Comparison of ENCODE assay signal across 8 mouse cellular contexts in genomic region chr8:94917352-94917751, GRCm38 (mm10). TPM values are rescaled to one million over a fixed set of nuclear protein-coding genes. Genes with fewer than 3 reads are reported as not detected.
DNase-seq lines count a peak whose midpoint lies in the region; ATAC-seq and TF ChIP-seq lines count a peak whose summit lies in the region.

No protein-coding gene starts in this region.

- peak in 1 of 2 experiments; percentile 72; a peak in 2 of 4 replicates for TF ChIP-seq CTCF in CH12.LX (conservative IDR thresholded peaks at IDR 0.05 in 1 of 2, IDR thresholded peaks at IDR 0.05 in 1 of 2; ENCODE audit: low read depth in 2 of 2, low read length in 2 of 2)
- peak; percentile 71 for TF ChIP-seq CTCF in liver, postnatal 0 days (IDR thresholded peaks at IDR 0.05; ENCODE audit: low read depth)

- peaks cover 12 to 35% of the 10 kb centered on the region in 2 experiments for H3K4me1 ChIP-seq in CH12.LX (ENCODE audit: control insufficient read depth in 1 of 2, insufficient read depth in 2 of 2)
- peaks cover 12% of the 10 kb centered on the region; the same call in 1 of the 2 replicates for H3K4me1 ChIP-seq in forebrain, embryonic 11.5 days (replicated peaks; ENCODE audit: control insufficient read depth, insufficient read depth, low read length)
- H3K4me1 ChIP-seq in heart, embryonic 16.5 days (ENCODE audit: control insufficient read depth, insufficient read depth, low read length): peaks cover 52% of the 10 kb centered on the region
- H3K4me1 ChIP-seq in liver, postnatal 0 days (ENCODE audit: insufficient read depth): peaks cover 21% of the 10 kb centered on the region
- H3K4me1 ChIP-seq in neural tube, embryonic 14.5 days (ENCODE audit: control insufficient read depth, insufficient read depth, low read length): peaks cover 25% of the 10 kb centered on the region

- H3K9me3 ChIP-seq in CH12.LX (replicated peaks; ENCODE audit: low read length): peaks cover 7% of the 10 kb centered on the region
- H3K9me3 ChIP-seq in forebrain, embryonic 11.5 days (ENCODE audit: control insufficient read depth, low read length): no peaks in the 10 kb centered on the region
- no peaks in the 10 kb centered on the region for H3K9me3 ChIP-seq in heart, embryonic 16.5 days (replicated peaks; ENCODE audit: control insufficient read depth, low read length)
- H3K9me3 ChIP-seq in liver, postnatal 0 days (ENCODE audit: low read length): no peaks in the 10 kb centered on the region
- no peaks in the 10 kb centered on the region for H3K9me3 ChIP-seq in neural tube, embryonic 14.5 days (ENCODE audit: control insufficient read depth, low read length)

- H3K27me3 ChIP-seq in CH12.LX (replicated peaks): peaks cover 1% of the 10 kb centered on the region
- H3K27me3 ChIP-seq in forebrain, embryonic 11.5 days (ENCODE audit: control insufficient read depth, insufficient read depth, low read length): peaks cover 20% of the 10 kb centered on the region
- no peaks in the 10 kb centered on the region for H3K27me3 ChIP-seq in heart, embryonic 16.5 days (ENCODE audit: control insufficient read depth, insufficient read depth, low read length)
- H3K27me3 ChIP-seq in liver, postnatal 0 days (ENCODE audit: insufficient read depth, low read length): peaks cover 30% of the 10 kb centered on the region
- peaks cover 4% of the 10 kb centered on the region; the same call in 1 of the 2 replicates for H3K27me3 ChIP-seq in neural tube, embryonic 14.5 days (ENCODE audit: control insufficient read depth, insufficient read depth, low read length)

- ATAC-seq in forebrain, embryonic 11.5 days (replicated peaks; ENCODE audit: low FRiP score): peak; percentile 97
- ATAC-seq in heart, embryonic 16.5 days (replicated peaks; ENCODE audit: extremely low read depth, insufficient read depth, low FRiP score): peak; percentile 96
- ATAC-seq in liver, postnatal 0 days: peak; percentile 89
- peak; percentile 92 for ATAC-seq in neural tube, embryonic 14.5 days (ENCODE audit: low read depth)

- no peak; the same call in 1 of the 2 replicates for TF ChIP-seq RAD21 in CH12.LX (IDR thresholded peaks at IDR 0.05; ENCODE audit: low read depth, low read length)

- peak overlapping the region; percentile 53 for H3K4me2 ChIP-seq in CH12.LX (ENCODE audit: insufficient read depth, low read depth, poor library complexity, severe bottlenecking)
- H3K4me2 ChIP-seq in forebrain, embryonic 11.5 days (ENCODE audit: low read depth, low read length, severe bottlenecking): peak overlapping the region; percentile 94
- peak overlapping the region; percentile 89 for H3K4me2 ChIP-seq in heart, embryonic 16.5 days (ENCODE audit: low read depth, low read length)
- H3K4me2 ChIP-seq in liver, postnatal 0 days (ENCODE audit: low read depth, low read length): peak overlapping the region; percentile 94
- H3K4me2 ChIP-seq in neural tube, embryonic 14.5 days (ENCODE audit: low read depth, low read length): peak overlapping the region; percentile 62

- no peak; the same call in none of the 2 replicates for TF ChIP-seq POLR2A in CH12.LX (IDR thresholded peaks at IDR 0.05; ENCODE audit: low read depth, low read length)

- no peaks in the 10 kb centered on the region for H3K79me2 ChIP-seq in CH12.LX (replicated peaks; ENCODE audit: control insufficient read depth, extremely low read depth, insufficient read depth, poor library complexity, severe bottlenecking)

- peak; percentile 82 for DNase-seq in CH12.LX (ENCODE audit: extremely low read depth)
- DNase-seq in brain, embryonic 18.5 days (ENCODE audit: low read depth, low spot score): peak; percentile 55
- DNase-seq in forebrain, embryonic 11.5 days (ENCODE audit: low spot score): peak; percentile 99
- DNase-seq in kidney, postnatal 25 days: peak; percentile 97 to 98
- DNase-seq in liver, postnatal 0 days: peak; percentile 89
- DNase-seq in testis, postnatal 10 days (ENCODE audit: low spot score): peak; percentile 96

- TF ChIP-seq EP300 in CH12.LX (IDR thresholded peaks at IDR 0.05; ENCODE audit: low read length): no peak
- TF ChIP-seq EP300 in liver, postnatal 0 days (IDR thresholded peaks at IDR 0.05; ENCODE audit: low read depth): no peak

- peak overlapping the region; percentile 59 to 70 (median 62) for H3K4me3 ChIP-seq in CH12.LX (replicated peaks in 1 of 3; ENCODE audit: low read depth in 2 of 3, low read length in 2 of 3, poor library complexity in 1 of 3)
- H3K4me3 ChIP-seq in forebrain, embryonic 11.5 days (ENCODE audit: low read depth, low read length): peak overlapping the region; percentile 71
- peak overlapping the region; percentile 90 for H3K4me3 ChIP-seq in heart, embryonic 16.5 days (ENCODE audit: low read length)
- peak overlapping the region; percentile 64 for H3K4me3 ChIP-seq in liver, postnatal 0 days (ENCODE audit: low read depth, low read length)
- H3K4me3 ChIP-seq in neural tube, embryonic 14.5 days (ENCODE audit: low read depth, low read length): peak overlapping the region; percentile 44

- H3K9ac ChIP-seq in CH12.LX (ENCODE audit: insufficient read depth, low read depth): peak overlapping the region; percentile 70
- H3K9ac ChIP-seq in forebrain, embryonic 11.5 days (ENCODE audit: low read length): peak overlapping the region; percentile 86
- peak overlapping the region; percentile 97 for H3K9ac ChIP-seq in heart, embryonic 16.5 days (ENCODE audit: low read length)
- H3K9ac ChIP-seq in liver, postnatal 0 days (replicated peaks): peak overlapping the region; percentile 63
- H3K9ac ChIP-seq in neural tube, embryonic 14.5 days (replicated peaks; ENCODE audit: low read depth, low read length): 0 out of 2 replicates have a peak overlapping the region, but pooled peaks have one; percentile 52

- in situ Hi-C loops in CH12.LX (cut with MboI; ENCODE audit: low pct_ligation_motif_present, low pct_unique_long_range_greater_than_20kb, low sequenced_read_pairs): no loop called here

- H3K27ac ChIP-seq in CH12.LX (ENCODE audit: insufficient read depth, low read depth): no peak overlapping the region
- peak overlapping the region; percentile 25; the same call in 1 of the 2 replicates for H3K27ac ChIP-seq in forebrain, embryonic 11.5 days (ENCODE audit: low read depth, low read length)
- H3K27ac ChIP-seq in heart, embryonic 16.5 days (ENCODE audit: low read length): peak overlapping the region; percentile 91
- H3K27ac ChIP-seq in liver, postnatal 0 days (ENCODE audit: low read depth): peak overlapping the region; percentile 62
- no peak overlapping the region for H3K27ac ChIP-seq in neural tube, embryonic 14.5 days (ENCODE audit: low read depth, low read length)

- H3K36me3 ChIP-seq in CH12.LX (replicated peaks in 1 of 2; ENCODE audit: control insufficient read depth in 1 of 2, insufficient read depth in 1 of 2, low read length in 1 of 2): peaks cover 10 to 12% of the 10 kb centered on the region in 2 experiments
- no peaks in the 10 kb centered on the region for H3K36me3 ChIP-seq in forebrain, embryonic 11.5 days (ENCODE audit: control insufficient read depth, insufficient read depth, low read length)
- no peaks in the 10 kb centered on the region for H3K36me3 ChIP-seq in heart, embryonic 16.5 days (ENCODE audit: control insufficient read depth, insufficient read depth)
- H3K36me3 ChIP-seq in liver, postnatal 0 days (replicated peaks; ENCODE audit: insufficient read depth, low read length): no peaks in the 10 kb centered on the region
- no peaks in the 10 kb centered on the region for H3K36me3 ChIP-seq in neural tube, embryonic 14.5 days (ENCODE audit: control insufficient read depth, insufficient read depth, low read length)

- WGBS in forebrain, embryonic 11.5 days: under 1% methylated on average over 27 of the region's 27 CpGs
- WGBS in heart, embryonic 16.5 days: 0% methylated on average over 27 of the region's 27 CpGs
- WGBS in liver, postnatal 0 days (ENCODE audit: insufficient replicate concordance): 1% methylated on average over 27 of the region's 27 CpGs
- WGBS in neural tube, embryonic 14.5 days: under 1% methylated on average over 24 of the region's 27 CpGs

- dilution Hi-C loops in CH12.LX (cut with MboI; ENCODE audit: extremely low pct_ligation_motif_present, extremely low pct_unique_long_range_greater_than_20kb, low sequenced_read_pairs): no loop called here

RNA-seq across cellular contexts. Expression of gene Ccdc102a, which starts 0.5 kb away (rescaled TPM):
- 5.8 and 5.9 TPM in 2 replicates for total RNA-seq in CH12.LX (2012; rRNA removed)
- total RNA-seq in CH12.LX (2014; rRNA removed): 2.1 and 2.5 TPM in 2 replicates
- 2.8 and 4.5 TPM in 2 replicates for polyA plus RNA-seq in CH12.LX (2012; ENCODE audit: insufficient read length, low read depth)
- 18.8 and 19.5 TPM in 2 replicates for polyA plus RNA-seq in forebrain, embryonic 11.5 days (2014; fragmentation: Nextera tagmentation; extraction: Ambion mirVana)
- 17.4 and 19.8 TPM in 2 replicates for polyA plus RNA-seq in heart, embryonic 16.5 days (2015; fragmentation: Nextera tagmentation; extraction: Ambion mirVana)
- polyA plus RNA-seq in liver, postnatal 0 days (2015; fragmentation: Nextera tagmentation; extraction: Ambion mirVana): 1.3 and 1.5 TPM in 2 replicates
- 2.9 and 7.9 TPM in 2 replicates for polyA plus RNA-seq in neural tube, embryonic 14.5 days (2014; fragmentation: Nextera tagmentation; extraction: Ambion mirVana)

RNA-seq across cellular contexts. Expression of gene Adgrg5, which starts 6.1 kb away (rescaled TPM):
- total RNA-seq in CH12.LX (2012; rRNA removed) (0.81 and 1.0 TPM in 2 replicates), CH12.LX (2014; rRNA removed) (5.2 and 6.9 TPM in 2 replicates)
- 9.2 and 10.0 TPM in 2 replicates for polyA plus RNA-seq in CH12.LX (2012; ENCODE audit: insufficient read length, low read depth)
- 0.12 and 0.20 TPM in 2 replicates for polyA plus RNA-seq in forebrain, embryonic 11.5 days (2014; fragmentation: Nextera tagmentation; extraction: Ambion mirVana)
- polyA plus RNA-seq in heart, embryonic 16.5 days (2015; fragmentation: Nextera tagmentation; extraction: Ambion mirVana): 0.71 and 1.4 TPM in 2 replicates
- polyA plus RNA-seq in liver, postnatal 0 days (2015; fragmentation: Nextera tagmentation; extraction: Ambion mirVana): 0.13 and 0.18 TPM in 2 replicates
- 0.11 and 0.21 TPM in 2 replicates for polyA plus RNA-seq in neural tube, embryonic 14.5 days (2014; fragmentation: Nextera tagmentation; extraction: Ambion mirVana)

RNA-seq across cellular contexts. Expression of gene Dok4, which starts 41.2 kb away (rescaled TPM):
- total RNA-seq in CH12.LX (2012; rRNA removed): 1.8 and 2.3 TPM in 2 replicates
- total RNA-seq in CH12.LX (2014; rRNA removed): 1.6 and 2.3 TPM in 2 replicates
- polyA plus RNA-seq in CH12.LX (2012; ENCODE audit: insufficient read length, low read depth): 1.7 and 1.9 TPM in 2 replicates
- 19.1 and 19.9 TPM in 2 replicates for polyA plus RNA-seq in forebrain, embryonic 11.5 days (2014; fragmentation: Nextera tagmentation; extraction: Ambion mirVana)
- polyA plus RNA-seq in heart, embryonic 16.5 days (2015; fragmentation: Nextera tagmentation; extraction: Ambion mirVana): 28.9 and 33.7 TPM in 2 replicates
- 3.5 and 4.5 TPM in 2 replicates for polyA plus RNA-seq in liver, postnatal 0 days (2015; fragmentation: Nextera tagmentation; extraction: Ambion mirVana)
- polyA plus RNA-seq in neural tube, embryonic 14.5 days (2014; fragmentation: Nextera tagmentation; extraction: Ambion mirVana): 66.6 and 103 TPM in 2 replicates

RNA-seq across cellular contexts. Expression of gene Adgrg1, which starts 57.2 kb away (rescaled TPM):
- total RNA-seq in CH12.LX (2012; rRNA removed) (0.34 and 0.42 TPM in 2 replicates), CH12.LX (2014; rRNA removed) (1.1 and 1.2 TPM in 2 replicates)
- polyA plus RNA-seq in CH12.LX (2012; ENCODE audit: insufficient read length, low read depth): 2.0 and 2.5 TPM in 2 replicates
- 177 and 184 TPM in 2 replicates for polyA plus RNA-seq in forebrain, embryonic 11.5 days (2014; fragmentation: Nextera tagmentation; extraction: Ambion mirVana)
- 12.0 and 18.0 TPM in 2 replicates for polyA plus RNA-seq in heart, embryonic 16.5 days (2015; fragmentation: Nextera tagmentation; extraction: Ambion mirVana)
- 34.0 and 35.4 TPM in 2 replicates for polyA plus RNA-seq in liver, postnatal 0 days (2015; fragmentation: Nextera tagmentation; extraction: Ambion mirVana)
- 93.5 and 116 TPM in 2 replicates for polyA plus RNA-seq in neural tube, embryonic 14.5 days (2014; fragmentation: Nextera tagmentation; extraction: Ambion mirVana)

Comparison
In these comparisons a context has a peak if more than half of its experiments do, and no peak if none do; other contexts are left out.
1. H3K27ac ChIP-seq: peak in forebrain, embryonic 11.5 days (single experiment), heart, embryonic 16.5 days (single experiment) and liver, postnatal 0 days (single experiment); none in CH12.LX (single experiment) and neural tube, embryonic 14.5 days (single experiment).
2. Peak in every context shown above with its lines, with median percentiles within 50 percentile points of each other: DNase-seq, H3K4me2 ChIP-seq, H3K4me3 ChIP-seq, H3K9ac ChIP-seq and ATAC-seq.